Mouse (Mus musculus): ENCODE results near the gene Gm20388. TPM values are rescaled to one million over a fixed set of nuclear protein-coding genes. Genes with fewer than 3 reads are reported as not detected.
A peak's percentile ranks its signal among the peaks of the same experiment; 100 is the strongest.

Gm20388 gene
- polyA plus RNA-seq, 1 experiment from 2014 or later = not detected

- Histone ChIP-seq H3K36me3 (ENCODE audit: control insufficient read depth, insufficient read depth, low read length) (peaks cover 20% of the 10 kb centered on the region; the same call in 1 of the 2 replicates), H3K4me1 (ENCODE audit: control insufficient read depth in 2 of 2, insufficient read depth in 2 of 2, low read length in 2 of 2) (peaks cover 29 to 51% of the 10 kb centered on the region in 2 experiments), H3K4me2 (ENCODE audit: low read length) (peak overlapping the region; percentile 99), H3K4me3 (ENCODE audit: control insufficient read depth in 1 of 2, insufficient read depth in 1 of 2, low read depth in 1 of 2, low read length in 2 of 2) (peak overlapping the region; percentile 1 to 74; a peak in 1 of 4 replicates), H3K9ac (ENCODE audit: low read length) (peak overlapping the region; percentile 82), H3K27ac (replicated peaks in 1 of 2; ENCODE audit: control insufficient read depth in 1 of 2, insufficient read depth in 1 of 2, low read depth in 2 of 2, low read length in 2 of 2) (no peak overlapping the region), H3K9me3 (ENCODE audit: control insufficient read depth, low read length) (no peaks in the 10 kb centered on the region), H3K27me3 (ENCODE audit: control insufficient read depth, insufficient read depth, low read length) (no peaks in the 10 kb centered on the region)
- ATAC-seq (ENCODE audit: insufficient number of reproducible peaks, insufficient read depth, low FRiP score, low read depth) = no peak
- 58% methylated on average over 10 of the region's 10 CpGs for WGBS
Observed at GRCm38 (mm10) chr8:121649904-121650303, 1739.3 kb downstream of the Gm20388 start.

- H3K4me3 ChIP-seq (ENCODE audit: control insufficient read depth in 1 of 2, insufficient read depth in 1 of 2, low read depth in 1 of 2, low read length in 2 of 2) = peak overlapping the region; percentile 74 to 89
- no peaks in the 10 kb centered on the region for H3K9me3 ChIP-seq (ENCODE audit: control insufficient read depth, low read length)
- peak overlapping the region; percentile 82 for H3K9ac ChIP-seq (ENCODE audit: low read length)
- no peak overlapping the region for H3K27ac ChIP-seq (replicated peaks in 1 of 2; ENCODE audit: control insufficient read depth in 1 of 2, insufficient read depth in 1 of 2, low read depth in 2 of 2, low read length in 2 of 2)
- H3K27me3 ChIP-seq (ENCODE audit: control insufficient read depth, insufficient read depth, low read length) = no peaks in the 10 kb centered on the region
- no peak for ATAC-seq (ENCODE audit: insufficient number of reproducible peaks, insufficient read depth, low FRiP score, low read depth)
- H3K36me3 ChIP-seq (ENCODE audit: control insufficient read depth, insufficient read depth, low read length) = peaks cover 20% of the 10 kb centered on the region; the same call in 1 of the 2 replicates
- peaks cover 27 to 48% of the 10 kb centered on the region in 2 experiments for H3K4me1 ChIP-seq (ENCODE audit: control insufficient read depth in 2 of 2, insufficient read depth in 2 of 2, low read length in 2 of 2)
- H3K4me2 ChIP-seq (ENCODE audit: low read length) = peak overlapping the region; percentile 99
- WGBS = 70% methylated on average over 20 of the region's 20 CpGs
Observed at GRCm38 (mm10) chr8:121650389-121651307, 1740.0 kb downstream of the Gm20388 start.

- H3K9ac ChIP-seq (ENCODE audit: low read length) = peak overlapping the region; percentile 82
- peak overlapping the region; percentile 74 to 89 for H3K4me3 ChIP-seq (ENCODE audit: control insufficient read depth in 1 of 2, insufficient read depth in 1 of 2, low read depth in 1 of 2, low read length in 2 of 2)
- peak overlapping the region; percentile 99 for H3K4me2 ChIP-seq (ENCODE audit: low read length)
- 14% methylated on average over 46 of the region's 47 CpGs for WGBS
- H3K4me1 ChIP-seq (ENCODE audit: control insufficient read depth in 2 of 2, insufficient read depth in 2 of 2, low read length in 2 of 2) = peaks cover 27 to 48% of the 10 kb centered on the region in 2 experiments
- no peaks in the 10 kb centered on the region for H3K9me3 ChIP-seq (ENCODE audit: control insufficient read depth, low read length)
- H3K36me3 ChIP-seq (ENCODE audit: control insufficient read depth, insufficient read depth, low read length) = peaks cover 20% of the 10 kb centered on the region; the same call in 1 of the 2 replicates
- no peak for ATAC-seq (ENCODE audit: insufficient number of reproducible peaks, insufficient read depth, low FRiP score, low read depth)
- peak overlapping the region in 1 of 2 experiments; percentile 57; a peak in 2 of 4 replicates for H3K27ac ChIP-seq (replicated peaks in 1 of 2; ENCODE audit: control insufficient read depth in 1 of 2, insufficient read depth in 1 of 2, low read depth in 2 of 2, low read length in 2 of 2)
- no peaks in the 10 kb centered on the region for H3K27me3 ChIP-seq (ENCODE audit: control insufficient read depth, insufficient read depth, low read length)
Observed at GRCm38 (mm10) chr8:121651308-121651873, 1740.8 kb downstream of the Gm20388 start.

GRCm38 (mm10) chr8:121651874-121652361 lies 1741.3 kb downstream of the Gm20388 start:
- Histone ChIP-seq H3K27me3 (ENCODE audit: control insufficient read depth, insufficient read depth, low read length) (no peaks in the 10 kb centered on the region), H3K9me3 (ENCODE audit: control insufficient read depth, low read length) (no peaks in the 10 kb centered on the region), H3K36me3 (ENCODE audit: control insufficient read depth, insufficient read depth, low read length) (peaks cover 20% of the 10 kb centered on the region; the same call in 1 of the 2 replicates), H3K4me1 (ENCODE audit: control insufficient read depth in 2 of 2, insufficient read depth in 2 of 2, low read length in 2 of 2) (peaks cover 27 to 48% of the 10 kb centered on the region in 2 experiments), H3K9ac (ENCODE audit: low read length) (peak overlapping the region; percentile 82), H3K4me3 (ENCODE audit: control insufficient read depth in 1 of 2, insufficient read depth in 1 of 2, low read depth in 1 of 2, low read length in 2 of 2) (peak overlapping the region; percentile 74 to 89), H3K27ac (replicated peaks in 1 of 2; ENCODE audit: control insufficient read depth in 1 of 2, insufficient read depth in 1 of 2, low read depth in 2 of 2, low read length in 2 of 2) (peak overlapping the region; percentile 37 to 57; a peak in 3 of 4 replicates), H3K4me2 (ENCODE audit: low read length) (peak overlapping the region; percentile 99)
- no peak for ATAC-seq (ENCODE audit: insufficient number of reproducible peaks, insufficient read depth, low FRiP score, low read depth)
- WGBS = under 1% methylated on average over 55 of the region's 56 CpGs

- Histone ChIP-seq H3K9me3 (ENCODE audit: control insufficient read depth, low read length) (no peaks in the 10 kb centered on the region), H3K4me1 (ENCODE audit: control insufficient read depth in 2 of 2, insufficient read depth in 2 of 2, low read length in 2 of 2) (peaks cover 27 to 43% of the 10 kb centered on the region in 2 experiments), H3K4me2 (ENCODE audit: low read length) (peak within 1 kb of the TSS; percentile 99), H3K27ac (replicated peaks in 1 of 2; ENCODE audit: control insufficient read depth in 1 of 2, insufficient read depth in 1 of 2, low read depth in 2 of 2, low read length in 2 of 2) (peak within 1 kb of the TSS; percentile 89 to 90), H3K9ac (ENCODE audit: low read length) (peak within 1 kb of the TSS; percentile 93), H3K36me3 (ENCODE audit: control insufficient read depth, insufficient read depth, low read length) (peaks cover 15% of the 10 kb centered on the region; the same call in 1 of the 2 replicates), H3K27me3 (ENCODE audit: control insufficient read depth, insufficient read depth, low read length) (no peaks in the 10 kb centered on the region), H3K4me3 (ENCODE audit: control insufficient read depth in 1 of 2, insufficient read depth in 1 of 2, low read depth in 1 of 2, low read length in 2 of 2) (peak within 1 kb of the TSS; percentile 80 to 89)
- peak; percentile 97 for ATAC-seq (ENCODE audit: insufficient number of reproducible peaks, insufficient read depth, low FRiP score, low read depth)
- WGBS = under 1% methylated on average over 65 of the region's 67 CpGs
Observed at GRCm38 (mm10) chr8:121652774-121653323, 1742.2 kb downstream of the Gm20388 start, which contains the start of gene Zcchc14. TSS of gene Zcchc14 (minus strand) at chr8:121652901.

GRCm38 (mm10) chr8:121653340-121654019 lies 1742.8 kb downstream of the Gm20388 start:
- H3K36me3 ChIP-seq (ENCODE audit: control insufficient read depth, insufficient read depth, low read length) = peaks cover 15% of the 10 kb centered on the region; the same call in 1 of the 2 replicates
- H3K4me2 ChIP-seq (ENCODE audit: low read length) = peak overlapping the region; percentile 97
- H3K4me1 ChIP-seq (ENCODE audit: control insufficient read depth in 2 of 2, insufficient read depth in 2 of 2, low read length in 2 of 2) = peaks cover 27 to 38% of the 10 kb centered on the region in 2 experiments
- peak overlapping the region; percentile 89 to 90 for H3K27ac ChIP-seq (replicated peaks in 1 of 2; ENCODE audit: control insufficient read depth in 1 of 2, insufficient read depth in 1 of 2, low read depth in 2 of 2, low read length in 2 of 2)
- 4% methylated on average over 31 of the region's 31 CpGs for WGBS
- H3K9me3 ChIP-seq (ENCODE audit: control insufficient read depth, low read length) = no peaks in the 10 kb centered on the region
- peak; percentile 1; the same call in 1 of the 2 replicates for ATAC-seq (ENCODE audit: insufficient number of reproducible peaks, insufficient read depth, low FRiP score, low read depth)
- H3K4me3 ChIP-seq (ENCODE audit: control insufficient read depth in 1 of 2, insufficient read depth in 1 of 2, low read depth in 1 of 2, low read length in 2 of 2) = peak overlapping the region; percentile 72 to 80
- peak overlapping the region; percentile 89 for H3K9ac ChIP-seq (ENCODE audit: low read length)
- H3K27me3 ChIP-seq (ENCODE audit: control insufficient read depth, insufficient read depth, low read length) = no peaks in the 10 kb centered on the region

All from heart, embryonic 14.5 days (tissue).